Mouse (Mus musculus): ENCODE data around the gene Gdpgp1. TPM values are rescaled to one million over a fixed set of nuclear protein-coding genes. Genes with fewer than 3 reads are reported as not detected.

Gene Gdpgp1
- 5.6 and 6.0 TPM in 2 replicates for total RNA-seq (2021)
- long read RNA-seq, full-length matches to known transcripts: 11 of 12 reads
- long read RNA-seq, partial matches to known transcripts: 0 of 12 reads
- long read RNA-seq, other reads (novel, unspliced or antisense): 1 of 12 reads

- peak; percentile 97 for DNase-seq
These were observed at the start of gene Gdpgp1, which contains the start of gene Cib1 for GRCm38 (mm10) chr7:80232489-80233029. Gdpgp1 (plus strand) TSS chr7:80232865. Cib1 (minus strand) TSS chr7:80232813.

GRCm38 (mm10) chr7:80183466-80183865 lies 49.2 kb upstream of the Gdpgp1 start:
- no peak for DNase-seq

- no peak for DNase-seq
These were observed 48.7 kb upstream of the Gdpgp1 start for GRCm38 (mm10) chr7:80183969-80184368.

- DNase-seq: no peak
These were observed 48.1 kb upstream of the Gdpgp1 start for GRCm38 (mm10) chr7:80184551-80184950.

GRCm38 (mm10) chr7:80184968-80185367 lies 47.7 kb upstream of the Gdpgp1 start:
- no peak for DNase-seq

GRCm38 (mm10) chr7:80186021-80186420 lies 46.6 kb upstream of the Gdpgp1 start:
- DNase-seq: peak; percentile 72

DNA sequence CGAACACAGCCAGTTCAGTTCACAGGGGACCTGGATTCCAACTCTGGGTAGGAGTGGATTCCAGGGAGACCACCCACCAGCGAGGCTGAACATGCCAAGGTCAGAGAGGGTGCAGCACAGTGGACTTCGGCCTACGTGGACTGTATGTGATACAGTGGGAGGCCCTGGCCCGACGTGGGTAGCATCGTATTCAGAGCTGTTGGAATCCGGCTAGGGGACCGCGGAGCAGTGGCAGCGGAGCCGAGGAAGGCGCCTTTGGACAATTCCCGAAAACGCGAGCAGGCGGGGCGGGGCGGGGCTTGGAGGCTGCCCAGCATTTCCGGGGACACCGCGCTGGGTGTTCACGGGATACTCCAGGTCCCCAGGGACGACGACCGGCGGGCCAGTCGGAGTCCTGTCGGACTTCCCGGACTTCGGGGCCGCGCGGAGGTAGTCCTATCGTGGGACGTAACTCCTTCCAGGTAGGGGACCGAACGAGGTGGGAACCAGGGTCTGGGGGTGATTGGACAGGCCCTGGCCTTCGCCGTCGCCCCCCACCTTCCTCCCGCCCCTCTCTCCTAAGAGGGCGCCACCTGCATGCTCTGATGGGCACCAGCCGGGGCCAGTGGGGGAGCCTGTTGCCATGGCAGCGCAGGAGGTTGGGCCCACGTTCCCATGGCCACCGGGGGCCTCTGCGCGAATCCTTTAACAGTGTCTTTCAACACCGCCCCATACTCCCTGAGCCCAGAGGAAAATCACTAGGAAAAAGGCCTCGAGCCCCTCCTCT lies 46.0 kb upstream of the Gdpgp1 start, which contains the start of gene Sema4b:
Gene Sema4b (plus strand): TSS at position 311 of the 766 bp plus-strand sequence.
- peak; percentile 97 for DNase-seq

- no peak for DNase-seq
These were observed 45.2 kb upstream of the Gdpgp1 start for GRCm38 (mm10) chr7:80187501-80187900.

DNA sequence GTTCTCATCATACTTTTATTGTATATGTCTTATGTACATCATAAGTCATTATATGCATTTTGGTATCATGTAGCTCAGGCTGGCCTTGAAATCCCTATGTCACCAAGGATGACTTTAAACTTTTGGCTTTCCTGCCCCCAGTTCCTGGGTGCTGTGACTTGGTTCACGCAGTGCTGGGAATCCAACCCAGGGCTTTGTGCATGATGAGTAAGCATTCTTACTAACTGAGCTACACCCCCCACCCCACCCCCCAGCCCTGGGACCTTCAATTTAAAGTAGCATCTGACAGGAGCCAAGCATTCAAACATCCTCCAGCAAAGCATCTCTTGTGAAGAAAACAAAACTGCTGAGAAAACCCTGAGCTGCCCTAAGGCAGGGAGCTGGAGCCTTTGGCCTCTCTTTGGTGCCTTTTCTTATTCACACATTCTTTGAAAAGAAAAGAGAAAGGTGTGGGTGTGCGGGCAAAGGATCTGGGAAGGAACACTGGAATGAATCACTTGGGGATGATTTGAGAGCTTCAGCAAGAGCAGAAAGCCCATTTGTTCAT lies 44.0 kb upstream of the Gdpgp1 start:
- DNase-seq: no peak

DNA sequence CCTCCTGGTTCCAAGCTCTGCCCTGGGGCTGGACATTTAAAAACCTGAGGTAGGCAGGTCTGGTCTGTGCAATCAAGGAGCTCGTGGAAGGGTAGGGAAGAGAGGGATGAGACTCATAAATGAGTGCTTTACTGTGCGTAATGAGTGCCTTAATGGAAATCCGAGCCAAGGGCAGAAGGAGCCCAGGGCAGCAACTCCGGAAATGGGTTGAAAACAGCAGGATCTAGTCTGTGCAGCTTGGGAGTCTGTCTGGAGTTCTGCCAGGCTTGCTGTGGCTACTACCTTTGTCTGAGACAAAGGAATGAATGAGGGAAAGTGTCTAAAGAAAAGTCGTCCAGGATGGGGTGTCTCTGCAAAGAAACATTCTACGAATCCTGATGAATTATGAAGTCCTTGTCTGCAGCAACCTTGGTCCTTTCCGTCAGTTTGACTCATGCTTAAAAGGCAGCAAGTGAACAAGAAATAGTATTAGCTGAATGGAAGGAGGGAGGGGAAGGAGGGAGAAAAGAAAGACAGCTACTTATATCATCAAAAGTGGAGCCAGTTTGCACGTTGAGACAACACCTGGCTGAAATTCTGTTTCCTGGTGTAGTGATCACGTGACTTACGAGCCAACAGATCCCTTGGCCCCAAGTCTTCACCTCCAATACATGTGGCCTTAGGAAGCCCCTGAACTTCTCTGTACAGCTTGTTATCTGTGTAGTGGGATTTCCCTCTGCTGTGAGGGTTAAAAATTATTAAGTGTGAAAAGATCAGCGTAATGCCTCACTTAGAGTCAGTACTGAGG lies 43.3 kb upstream of the Gdpgp1 start:
- DNase-seq: no peak

GRCm38 (mm10) chr7:80191455-80191854 lies 41.2 kb upstream of the Gdpgp1 start:
- no peak for DNase-seq

- DNase-seq: peak; percentile 90
These were observed 40.2 kb upstream of the Gdpgp1 start for GRCm38 (mm10) chr7:80192226-80193061.

DNA sequence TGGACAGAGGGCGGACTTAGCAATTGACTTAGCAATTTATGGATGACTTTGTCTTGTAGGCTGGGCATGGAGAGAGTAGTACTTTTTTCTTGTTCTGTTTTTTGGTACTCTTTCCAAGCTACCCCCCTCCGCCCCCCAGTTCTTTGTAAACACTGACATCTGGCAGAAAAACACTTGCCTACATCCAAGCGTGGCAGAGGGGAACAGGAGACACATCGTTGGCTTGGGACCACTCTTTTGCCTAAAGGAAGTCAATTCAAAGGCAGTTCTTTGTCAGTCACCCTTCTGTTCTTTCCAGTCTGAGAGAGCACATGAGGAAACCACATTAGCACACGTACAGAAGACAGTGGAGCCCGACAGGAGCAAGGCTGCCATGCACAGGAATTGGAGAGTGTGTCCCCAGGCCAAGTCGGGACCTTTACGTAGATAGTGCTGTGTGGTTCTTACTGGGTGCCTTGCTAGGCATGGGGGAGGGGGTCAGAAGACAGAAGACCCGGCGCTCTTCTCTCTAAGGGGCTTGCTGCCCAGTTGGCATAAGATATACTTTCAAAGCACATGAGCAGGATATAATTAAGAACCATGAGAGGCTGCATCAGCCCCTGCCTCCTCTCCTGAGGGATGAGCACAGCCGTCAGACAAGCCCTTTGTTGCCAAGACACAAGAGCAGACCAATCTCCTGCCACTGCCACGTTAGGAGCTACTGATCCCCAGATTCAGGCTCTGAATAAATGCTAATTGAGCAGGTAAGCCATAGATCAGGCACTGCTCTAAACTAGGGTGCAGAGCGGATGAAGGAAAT lies 38.5 kb upstream of the Gdpgp1 start:
- DNase-seq: no peak

GRCm38 (mm10) chr7:80195146-80195545 lies 37.5 kb upstream of the Gdpgp1 start:
- no peak for DNase-seq

GRCm38 (mm10) chr7:80195576-80196263 lies 36.9 kb upstream of the Gdpgp1 start:
- no peak for DNase-seq

GRCm38 (mm10) chr7:80197371-80197770 lies 35.3 kb upstream of the Gdpgp1 start:
- no peak for DNase-seq

DNA sequence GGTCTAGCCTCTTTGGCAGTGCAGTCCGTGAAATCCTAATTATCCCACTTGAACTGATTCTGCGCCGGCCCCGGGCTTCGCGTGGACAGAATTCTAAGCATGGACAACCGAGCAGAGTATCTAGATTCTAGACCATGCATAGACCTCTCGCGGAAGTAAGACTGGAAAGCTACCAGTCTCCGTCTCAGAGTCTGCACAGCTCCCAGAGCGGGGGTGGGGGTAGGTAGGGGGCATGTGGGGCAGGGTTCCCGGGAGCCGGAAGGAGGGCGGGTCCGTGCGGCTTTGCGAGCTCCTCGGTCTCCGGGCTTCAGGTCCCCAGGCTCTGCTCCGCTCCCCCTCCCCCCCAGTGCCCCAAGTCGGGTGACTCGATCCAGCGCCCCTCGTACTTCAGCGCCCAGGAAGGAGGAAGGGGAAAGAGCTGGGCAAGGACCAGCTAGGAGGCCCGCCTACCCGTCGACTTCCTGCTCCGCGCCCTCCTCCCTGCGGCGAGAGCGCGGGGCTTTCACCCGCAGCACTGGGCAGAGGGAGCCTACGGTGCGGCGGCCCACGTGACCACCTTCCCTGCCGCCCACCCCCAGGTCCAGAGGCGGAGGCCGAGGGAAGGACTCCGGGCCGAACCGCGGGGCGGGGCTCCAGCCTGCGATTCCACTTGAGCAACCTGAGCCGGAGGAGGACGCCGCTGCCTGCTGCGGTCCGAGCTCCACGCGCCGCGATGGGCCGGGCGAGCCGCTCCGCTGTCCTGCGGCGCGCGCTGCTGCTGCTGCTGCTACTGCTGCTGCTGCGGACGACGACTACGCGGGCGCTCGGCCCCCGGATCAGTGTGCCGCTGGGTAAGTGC lies 34.5 kb upstream of the Gdpgp1 start:
- peak; percentile 85 for DNase-seq

- no peak for DNase-seq
These were observed 33.8 kb upstream of the Gdpgp1 start for GRCm38 (mm10) chr7:80198863-80199262.

DNA sequence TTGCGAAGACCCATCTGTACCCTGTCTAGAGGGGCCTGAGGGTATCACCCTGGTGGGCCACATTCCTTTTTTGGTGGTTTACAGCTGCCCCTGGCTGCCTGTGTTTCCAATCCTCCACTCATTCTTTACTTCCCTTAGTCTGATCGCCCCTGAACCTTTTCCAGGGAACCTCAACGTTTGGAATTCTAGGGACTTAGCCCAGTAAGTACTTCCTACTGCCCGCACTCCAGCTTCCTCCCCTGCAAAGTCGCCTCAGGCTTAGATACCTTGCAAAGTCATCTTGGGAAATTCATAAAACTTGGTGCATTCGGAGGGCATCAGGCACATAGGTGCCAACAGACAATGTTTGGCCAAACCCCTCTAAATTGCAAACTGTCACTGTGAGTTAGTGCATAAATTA lies 33.4 kb upstream of the Gdpgp1 start:
- DNase-seq: no peak
